8 mouse cellular contexts compared by ENCODE assay signal in genomic region chr10:61399156-61399734, GRCm38 (mm10). TPM values are rescaled to one million over a fixed set of nuclear protein-coding genes. Genes with fewer than 3 reads are reported as not detected.
DNase-seq lines count a peak whose midpoint lies in the region; ATAC-seq and TF ChIP-seq lines count a peak whose summit lies in the region.

No protein-coding gene starts in this region.

- no peak overlapping the region for H3K4me3 ChIP-seq in G1E (ENCODE audit: low read depth, low read length)
- no peak overlapping the region for H3K4me3 ChIP-seq in forebrain, embryonic 13.5 days
- no peak overlapping the region for H3K4me3 ChIP-seq in lung, embryonic 15.5 days

- peak; percentile 14; the same call in 1 of the 2 replicates for TF ChIP-seq CTCF in G1E (IDR thresholded peaks at IDR 0.05; ENCODE audit: low read depth, low read length)

- H3K27ac ChIP-seq in forebrain, embryonic 13.5 days = no peak overlapping the region
- H3K27ac ChIP-seq in lung, embryonic 15.5 days = no peak overlapping the region

- peaks cover 3% of the 10 kb centered on the region; the same call in 1 of the 2 replicates for H3K4me1 ChIP-seq in G1E (ENCODE audit: insufficient read depth, low read depth, low read length)
- no peaks in the 10 kb centered on the region for H3K4me1 ChIP-seq in forebrain, embryonic 13.5 days
- peaks cover 14% of the 10 kb centered on the region for H3K4me1 ChIP-seq in lung, embryonic 15.5 days

- 23% methylated on average over 13 of the region's 13 CpGs for WGBS in forebrain, embryonic 13.5 days
- 23% methylated on average over 13 of the region's 13 CpGs for WGBS in lung, embryonic 15.5 days

- no peak overlapping the region for H3K4me2 ChIP-seq in forebrain, embryonic 13.5 days
- H3K4me2 ChIP-seq in lung, embryonic 15.5 days = no peak overlapping the region

- intact Hi-C loops in heart, postnatal 36 days (cut with DNase I) = loop anchor here (1.0 to 2.0 kb wide), 3 partner anchors 36 to 200 kb away; no protein-coding TSS in a partner anchor

- H3K9me3 ChIP-seq in G1E (replicated peaks) = no peaks in the 10 kb centered on the region
- no peaks in the 10 kb centered on the region for H3K9me3 ChIP-seq in forebrain, embryonic 13.5 days (replicated peaks)
- H3K9me3 ChIP-seq in lung, embryonic 15.5 days = no peaks in the 10 kb centered on the region

- H3K27me3 ChIP-seq in G1E (ENCODE audit: insufficient read depth, low read length) = no peaks in the 10 kb centered on the region
- H3K27me3 ChIP-seq in forebrain, embryonic 13.5 days = no peaks in the 10 kb centered on the region
- no peaks in the 10 kb centered on the region for H3K27me3 ChIP-seq in lung, embryonic 15.5 days

- DNase-seq in G1E (ENCODE audit: low spot score) = peak; percentile 39
- DNase-seq in heart, postnatal 36 days = peak; percentile 78 to 79
- DNase-seq in layer of hippocampus, adult 11-12 months (ENCODE audit: low spot score) = peak; percentile 79
- peak; percentile 87 for DNase-seq in retina, postnatal 1 day
- peak; percentile 65 for DNase-seq in urinary bladder, postnatal 25 days (ENCODE audit: low spot score)

- H3K36me3 ChIP-seq in G1E (replicated peaks) = no peaks in the 10 kb centered on the region
- H3K36me3 ChIP-seq in forebrain, embryonic 13.5 days (ENCODE audit: poor library complexity, severe bottlenecking) = no peaks in the 10 kb centered on the region
- H3K36me3 ChIP-seq in lung, embryonic 15.5 days = no peaks in the 10 kb centered on the region

- ATAC-seq in G1E (ENCODE audit: extremely low read depth, insufficient number of reproducible peaks, low FRiP score, poor library complexity, severe bottlenecking) = no peak
- peak; percentile 82; the same call in 1 of the 2 replicates for ATAC-seq in cerebellum, adult (ENCODE audit: insufficient number of reproducible peaks, low FRiP score, low TSS enrichment)
- peak; percentile 69 for ATAC-seq in forebrain, embryonic 13.5 days
- ATAC-seq in lung, embryonic 15.5 days (ENCODE audit: borderline replicate concordance, extremely low read depth, low FRiP score, low TSS enrichment) = peak; percentile 74

- no peak overlapping the region for H3K9ac ChIP-seq in forebrain, embryonic 13.5 days
- H3K9ac ChIP-seq in lung, embryonic 15.5 days = no peak overlapping the region

RNA-seq across cellular contexts. Expression of gene Pald1, which starts 15.9 kb away (rescaled TPM):
- total RNA-seq in G1E (2014; fragmentation: Nextera tagmentation) = not detected in 2 replicates
- not detected in 2 replicates for total RNA-seq in G1E (2017)
- polyA plus RNA-seq in G1E (2012) = 0.03 TPM in 1 of 2 replicates, not detected in the other
- polyA plus RNA-seq in forebrain, embryonic 13.5 days (2015; fragmentation: Nextera tagmentation; extraction: Ambion mirVana) = 13.2 and 16.3 TPM in 2 replicates
- 10 to 100 TPM; 19.9 to 21.6 TPM for total RNA-seq in heart, postnatal 36 days (2021)
- 47.5 and 48.1 TPM in 2 replicates for polyA plus RNA-seq in lung, embryonic 15.5 days (2015; fragmentation: Nextera tagmentation; extraction: Ambion mirVana)

RNA-seq across cellular contexts. Expression of gene Nodal, which starts 18.5 kb away (rescaled TPM):
- total RNA-seq in G1E (2014; fragmentation: Nextera tagmentation) = not detected in 2 replicates
- not detected in 2 replicates for total RNA-seq in G1E (2017)
- not detected in 2 replicates for polyA plus RNA-seq in G1E (2012)
- 0.08 TPM in 1 of 2 replicates, not detected in the other for polyA plus RNA-seq in forebrain, embryonic 13.5 days (2015; fragmentation: Nextera tagmentation; extraction: Ambion mirVana)
- total RNA-seq in heart, postnatal 36 days (2021) = under 1 TPM in 1 of 2 experiments, not detected in 1; 0.11 TPM
- 0.09 TPM in 1 of 2 replicates, not detected in the other for polyA plus RNA-seq in lung, embryonic 15.5 days (2015; fragmentation: Nextera tagmentation; extraction: Ambion mirVana)

RNA-seq across cellular contexts. Expression of gene Eif4ebp2, which starts 53.2 kb away (rescaled TPM):
- total RNA-seq in G1E (2014; fragmentation: Nextera tagmentation) (184 and 214 TPM in 2 replicates), G1E (2017) (8.9 and 9.4 TPM in 2 replicates)
- polyA plus RNA-seq in G1E (2012) = 96.4 and 118 TPM in 2 replicates
- 96.4 and 102 TPM in 2 replicates for polyA plus RNA-seq in forebrain, embryonic 13.5 days (2015; fragmentation: Nextera tagmentation; extraction: Ambion mirVana)
- 10 to 100 TPM; 65.4 to 74.1 TPM for total RNA-seq in heart, postnatal 36 days (2021)
- polyA plus RNA-seq in lung, embryonic 15.5 days (2015; fragmentation: Nextera tagmentation; extraction: Ambion mirVana) = 69.3 and 71.4 TPM in 2 replicates

Comparison
In these comparisons a context has a peak if more than half of its experiments do, and no peak if none do; other contexts are left out.
1. RNA of gene Pald1, which starts 15.9 kb away (polyA plus RNA-seq): 47.5 to 48.1 TPM in lung, embryonic 15.5 days and 13.2 to 16.3 TPM in forebrain, embryonic 13.5 days; 0.03 TPM in G1E; every median in the first group is over 10 times any median in the second.
2. Peak in every context shown above with its lines, with median percentiles within 50 percentile points of each other: DNase-seq.